Mouse (Mus musculus) ES-E14 (cell line): ENCODE data around the gene Szrd1.

Experiments used
- CHD2 ChIP-seq: IDR thresholded peaks from 2 replicates; pipeline ENCODE4 v1.6.1; 2014; ENCODE audit warnings: mild to moderate bottlenecking, low read depth, low read length, inconsistent platforms
- HCFC1 ChIP-seq: IDR thresholded peaks from 2 replicates; pipeline ENCODE4 v1.6.1; 2012; ENCODE audit warnings: low read length, inconsistent platforms, borderline replicate concordance; ENCODE audit not compliant: insufficient read depth
- MAFK ChIP-seq: IDR thresholded peaks from 2 replicates; pipeline ENCODE4 v1.6.1; 2014; ENCODE audit warnings: mild to moderate bottlenecking, low read depth, low read length, inconsistent platforms; ENCODE audit not compliant: insufficient read depth
- ZC3H11A ChIP-seq: IDR thresholded peaks from 2 replicates; pipeline ENCODE4 v1.6.1; 2012; ENCODE audit warnings: low read depth, mild to moderate bottlenecking, inconsistent platforms, low read length, borderline replicate concordance
- ZNF384 ChIP-seq: IDR thresholded peaks from 2 replicates; pipeline ENCODE4 v1.6.1; 2012; ENCODE audit warnings: low read depth, low read length, inconsistent platforms

DNA sequence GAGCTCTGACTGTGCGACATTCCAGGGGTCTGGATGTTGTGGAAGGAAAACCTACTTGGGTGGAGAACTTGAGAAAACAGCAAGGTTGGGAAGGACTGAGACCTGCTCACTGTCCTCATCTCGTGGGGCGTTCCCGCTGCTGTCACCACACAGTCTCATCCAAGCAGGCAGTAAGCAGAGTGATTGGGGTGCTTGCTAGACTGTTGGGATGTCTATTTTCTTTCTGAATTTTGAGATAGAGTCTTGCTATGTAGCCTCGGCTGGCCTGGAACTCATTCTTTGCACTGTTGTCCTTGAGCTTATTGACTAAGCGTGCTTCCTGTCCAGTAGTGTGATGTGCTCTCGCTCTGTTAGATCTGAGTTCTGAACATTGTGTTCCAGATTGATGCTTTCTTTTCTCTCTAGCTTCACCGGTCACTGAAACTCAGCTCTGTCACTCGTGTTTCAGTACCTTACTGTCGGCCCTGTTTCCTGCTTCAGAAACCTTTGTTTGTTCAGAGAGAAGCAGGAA is 36.8 kb upstream of the Szrd1 start:
- no peak for TF ChIP-seq MAFK
- no peak for TF ChIP-seq HCFC1
- TF ChIP-seq CHD2, result no peak
- TF ChIP-seq ZC3H11A, result no peak
- no peak for TF ChIP-seq ZNF384
